In the genomic region with DNA sequence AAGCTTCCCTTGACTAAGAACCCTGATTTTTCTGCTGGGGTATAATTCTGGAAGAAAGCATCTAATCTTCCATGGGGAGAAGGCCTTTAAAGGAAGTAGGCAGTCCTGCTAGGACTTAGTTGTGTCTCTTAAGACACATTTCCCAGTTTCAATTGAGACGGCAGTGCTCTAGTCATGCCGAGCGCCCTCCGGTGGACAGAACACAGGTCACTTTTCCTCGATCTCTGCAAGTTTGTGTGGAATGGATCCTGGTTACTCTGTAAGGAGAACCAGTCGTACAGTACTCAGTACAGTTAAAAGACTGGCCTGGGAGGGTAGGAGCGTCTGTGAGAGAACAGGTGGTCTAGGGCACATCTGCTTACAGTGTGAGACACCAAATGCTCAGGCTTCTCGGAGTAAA, we compare ENCODE assay signal across 8 mouse cellular contexts. TPM values are rescaled to one million over a fixed set of nuclear protein-coding genes. Genes with fewer than 3 reads are reported as not detected.
A peak's percentile ranks its signal among the peaks of the same experiment; 100 is the strongest.
DNase-seq lines count a peak whose midpoint lies in the region; ATAC-seq and TF ChIP-seq lines count a peak whose summit lies in the region.

No protein-coding gene starts in this region.

- peak; percentile 48 for TF ChIP-seq RAD21 in MEL (IDR thresholded peaks at IDR 0.05; ENCODE audit: low read depth, low read length)

- TF ChIP-seq POLR2A in MEL (IDR thresholded peaks at IDR 0.05; ENCODE audit: control insufficient read depth in 1 of 2, insufficient read depth in 1 of 2, low read depth in 1 of 2, low read length in 2 of 2, poor library complexity in 1 of 2): no peak
- TF ChIP-seq POLR2A in bone marrow macrophage, adult 2 months (IDR thresholded peaks at IDR 0.05; ENCODE audit: borderline replicate concordance, low read depth, low read length): no peak
- TF ChIP-seq POLR2A in embryonic fibroblast, embryonic 13.5 days (IDR thresholded peaks at IDR 0.05; ENCODE audit: low read depth, low read length): no peak

- peak overlapping the region; percentile 94 for H3K4me2 ChIP-seq in heart, embryonic 11.5 days
- H3K4me2 ChIP-seq in kidney, embryonic 16.5 days (replicated peaks; ENCODE audit: low read depth, low read length): peak overlapping the region; percentile 90
- peak overlapping the region; percentile 90 for H3K4me2 ChIP-seq in liver, postnatal 0 days (ENCODE audit: low read depth, low read length)
- peak overlapping the region; percentile 79 for H3K4me2 ChIP-seq in neural tube, embryonic 14.5 days (ENCODE audit: low read depth, low read length)

- WGBS in heart, embryonic 11.5 days (ENCODE audit: insufficient replicate concordance): 26% methylated on average over 8 of the region's 8 CpGs
- 12% methylated on average over 8 of the region's 8 CpGs for WGBS in kidney, embryonic 16.5 days
- 15% methylated on average over 8 of the region's 8 CpGs for WGBS in liver, postnatal 0 days (ENCODE audit: insufficient replicate concordance)
- 22% methylated on average over 8 of the region's 8 CpGs for WGBS in neural tube, embryonic 14.5 days

- peak; percentile 64 to 79 (median 74) for TF ChIP-seq CTCF in MEL (IDR thresholded peaks at IDR 0.05 in 2 of 3, conservative IDR thresholded peaks at IDR 0.05 in 1 of 3; ENCODE audit: control insufficient read depth in 1 of 3, insufficient read depth in 1 of 3, low read depth in 2 of 3, low read length in 3 of 3, poor library complexity in 1 of 3, severe bottlenecking in 1 of 3)
- TF ChIP-seq CTCF in bone marrow macrophage, adult 2 months (IDR thresholded peaks at IDR 0.05; ENCODE audit: low read depth, low read length): peak; percentile 82
- peak; percentile 66; the same call in 1 of the 2 replicates for TF ChIP-seq CTCF in embryonic fibroblast, embryonic 13.5 days (IDR thresholded peaks at IDR 0.05; ENCODE audit: borderline replicate concordance, insufficient read depth, low read length)
- TF ChIP-seq CTCF in liver, postnatal 0 days (IDR thresholded peaks at IDR 0.05; ENCODE audit: low read depth): peak; percentile 82

- no peaks in the 10 kb centered on the region for H3K27me3 ChIP-seq in MEL (ENCODE audit: control insufficient read depth in 1 of 2, insufficient read depth in 2 of 2, low read length in 2 of 2)
- no peaks in the 10 kb centered on the region for H3K27me3 ChIP-seq in heart, embryonic 11.5 days (ENCODE audit: control insufficient read depth, insufficient read depth, low read length)
- no peaks in the 10 kb centered on the region for H3K27me3 ChIP-seq in kidney, embryonic 16.5 days (ENCODE audit: insufficient read depth, low read length)
- H3K27me3 ChIP-seq in liver, postnatal 0 days (ENCODE audit: insufficient read depth, low read length): no peaks in the 10 kb centered on the region
- no peaks in the 10 kb centered on the region; the same call in 1 of the 2 replicates for H3K27me3 ChIP-seq in neural tube, embryonic 14.5 days (ENCODE audit: control insufficient read depth, insufficient read depth, low read length)

- no peak overlapping the region for H3K9ac ChIP-seq in MEL (ENCODE audit: control insufficient read depth, low read depth, low read length, poor library complexity, severe bottlenecking)
- H3K9ac ChIP-seq in heart, embryonic 11.5 days (ENCODE audit: low read depth, low read length): no peak overlapping the region
- H3K9ac ChIP-seq in kidney, embryonic 16.5 days (replicated peaks; ENCODE audit: low read length): peak overlapping the region; percentile 56
- H3K9ac ChIP-seq in liver, postnatal 0 days (replicated peaks): peak overlapping the region; percentile 94
- H3K9ac ChIP-seq in neural tube, embryonic 14.5 days (replicated peaks; ENCODE audit: low read depth, low read length): no peak overlapping the region

- peaks cover 3 to 19% of the 10 kb centered on the region in 2 experiments for H3K4me1 ChIP-seq in MEL (ENCODE audit: control insufficient read depth in 1 of 2, insufficient read depth in 2 of 2, low read length in 2 of 2)
- H3K4me1 ChIP-seq in bone marrow macrophage, adult 2 months (ENCODE audit: control insufficient read depth, insufficient read depth, low read length): peaks cover 53% of the 10 kb centered on the region
- H3K4me1 ChIP-seq in embryonic fibroblast, embryonic 13.5 days (ENCODE audit: control insufficient read depth, insufficient read depth, low read length): peaks cover 17% of the 10 kb centered on the region
- H3K4me1 ChIP-seq in heart, embryonic 11.5 days (ENCODE audit: control insufficient read depth, insufficient read depth, low read length): peaks cover 39% of the 10 kb centered on the region
- H3K4me1 ChIP-seq in kidney, embryonic 16.5 days (ENCODE audit: insufficient read depth, low read length): peaks cover 59% of the 10 kb centered on the region
- peaks cover 54% of the 10 kb centered on the region for H3K4me1 ChIP-seq in liver, postnatal 0 days (ENCODE audit: insufficient read depth)
- H3K4me1 ChIP-seq in neural tube, embryonic 14.5 days (ENCODE audit: control insufficient read depth, insufficient read depth, low read length): peaks cover 37% of the 10 kb centered on the region

- no peak for TF ChIP-seq EP300 in MEL (IDR thresholded peaks at IDR 0.05; ENCODE audit: low read depth in 1 of 2, low read length in 2 of 2)
- TF ChIP-seq EP300 in liver, postnatal 0 days (IDR thresholded peaks at IDR 0.05; ENCODE audit: low read depth): no peak

- peaks cover 77% of the 10 kb centered on the region for H3K79me2 ChIP-seq in MEL (ENCODE audit: control insufficient read depth, insufficient read depth, low read length, poor library complexity)

- H3K36me3 ChIP-seq in MEL (ENCODE audit: control insufficient read depth in 1 of 2, insufficient read depth in 2 of 2, low read length in 2 of 2): peaks cover 18 to 28% of the 10 kb centered on the region in 2 experiments
- no peaks in the 10 kb centered on the region for H3K36me3 ChIP-seq in heart, embryonic 11.5 days (ENCODE audit: control insufficient read depth, insufficient read depth, low read length)
- no peaks in the 10 kb centered on the region for H3K36me3 ChIP-seq in kidney, embryonic 16.5 days (ENCODE audit: insufficient read depth, low read length)
- H3K36me3 ChIP-seq in liver, postnatal 0 days (replicated peaks; ENCODE audit: insufficient read depth, low read length): peaks cover 10% of the 10 kb centered on the region
- no peaks in the 10 kb centered on the region for H3K36me3 ChIP-seq in neural tube, embryonic 14.5 days (ENCODE audit: control insufficient read depth, insufficient read depth, low read length)

- DNase-seq in MEL (ENCODE audit: low read depth, low spot score): peak; percentile 71
- DNase-seq in liver, postnatal 0 days: peak; percentile 77

- H3K9me3 ChIP-seq in MEL (replicated peaks; ENCODE audit: insufficient read depth, low read length): no peaks in the 10 kb centered on the region
- no peaks in the 10 kb centered on the region for H3K9me3 ChIP-seq in heart, embryonic 11.5 days (replicated peaks; ENCODE audit: control insufficient read depth, low read length)
- no peaks in the 10 kb centered on the region for H3K9me3 ChIP-seq in kidney, embryonic 16.5 days (ENCODE audit: low read length)
- no peaks in the 10 kb centered on the region for H3K9me3 ChIP-seq in liver, postnatal 0 days (ENCODE audit: low read length)
- no peaks in the 10 kb centered on the region for H3K9me3 ChIP-seq in neural tube, embryonic 14.5 days (ENCODE audit: control insufficient read depth, low read length)

- H3K27ac ChIP-seq in MEL (ENCODE audit: control insufficient read depth, low read depth, low read length): no peak overlapping the region
- H3K27ac ChIP-seq in bone marrow macrophage, adult 2 months (ENCODE audit: insufficient read depth, low read depth, low read length): no peak overlapping the region
- H3K27ac ChIP-seq in embryonic fibroblast, embryonic 13.5 days (ENCODE audit: insufficient read depth, low read length): no peak overlapping the region
- H3K27ac ChIP-seq in heart, embryonic 11.5 days (ENCODE audit: low read depth, low read length): no peak overlapping the region
- H3K27ac ChIP-seq in kidney, embryonic 16.5 days (ENCODE audit: low read length): no peak overlapping the region
- H3K27ac ChIP-seq in liver, postnatal 0 days (ENCODE audit: low read depth): peak overlapping the region; percentile 96
- no peak overlapping the region for H3K27ac ChIP-seq in neural tube, embryonic 14.5 days (ENCODE audit: low read depth, low read length)

- ATAC-seq in heart, embryonic 11.5 days (replicated peaks; ENCODE audit: insufficient number of reproducible peaks, low FRiP score, low TSS enrichment): no peak
- no peak for ATAC-seq in kidney, embryonic 16.5 days (ENCODE audit: low FRiP score, low TSS enrichment)
- ATAC-seq in liver, postnatal 0 days: no peak
- no peak for ATAC-seq in neural tube, embryonic 14.5 days (ENCODE audit: low read depth)
- no peak for ATAC-seq in activated CD4-positive, CD25-positive, alpha-beta regulatory T cell, adult 4 months

- peak overlapping the region in 1 of 2 experiments; percentile 24; a peak in 1 of 4 replicates for H3K4me3 ChIP-seq in MEL (ENCODE audit: control insufficient read depth in 1 of 2, insufficient read depth in 1 of 2, low read depth in 2 of 2, low read length in 2 of 2)
- H3K4me3 ChIP-seq in bone marrow macrophage, adult 2 months (ENCODE audit: insufficient read depth, low read length): peak overlapping the region; percentile 42
- H3K4me3 ChIP-seq in embryonic fibroblast, embryonic 13.5 days (ENCODE audit: insufficient read depth, low read length): peak overlapping the region; percentile 37
- H3K4me3 ChIP-seq in heart, embryonic 11.5 days (ENCODE audit: low read depth, low read length): peak overlapping the region; percentile 93
- peak overlapping the region; percentile 96 for H3K4me3 ChIP-seq in kidney, embryonic 16.5 days (ENCODE audit: low read length)
- H3K4me3 ChIP-seq in liver, postnatal 0 days (ENCODE audit: low read depth, low read length): peak overlapping the region; percentile 94
- H3K4me3 ChIP-seq in neural tube, embryonic 14.5 days (ENCODE audit: low read depth, low read length): peak overlapping the region; percentile 84

TF ChIP-seq in MEL, 35 proteins besides CTCF, POLR2A, EP300 and RAD21 (continues in another document):
- peak; percentile 6; the same call in 1 of the 2 replicates for TF ChIP-seq SIN3A (IDR thresholded peaks at IDR 0.05; ENCODE audit: low read length)

RNA-seq across cellular contexts. Expression of a gene that starts 7.3 kb away (rescaled TPM):
- 269 and 302 TPM in 2 replicates for total RNA-seq in MEL (2012; rRNA removed)
- 100 to 1,000 TPM; 377 to 701 TPM for polyA plus RNA-seq in MEL (2012; ENCODE audit: insufficient read depth in 1 of 2, insufficient read length in 2 of 2, low read depth in 1 of 2, low replicate concordance in 2 of 2, missing spikeins in 1 of 2)
- polyA plus RNA-seq in bone marrow macrophage, adult 2 months (2012; ENCODE audit: insufficient read depth, insufficient read length, missing spikeins): 234 and 237 TPM in 2 replicates
- polyA plus RNA-seq in embryonic fibroblast, embryonic 13.5 days (2011; ENCODE audit: insufficient read length, low read depth, missing spikeins): 1,011 and 1,281 TPM in 2 replicates
- polyA plus RNA-seq in heart, embryonic 11.5 days (2014; fragmentation: Nextera tagmentation; extraction: Ambion mirVana): 433 and 469 TPM in 2 replicates
- polyA plus RNA-seq in kidney, embryonic 16.5 days (2015; fragmentation: Nextera tagmentation; extraction: Ambion mirVana): 639 and 663 TPM in 2 replicates
- polyA plus RNA-seq in liver, postnatal 0 days (2015; fragmentation: Nextera tagmentation; extraction: Ambion mirVana): 66.5 and 72.7 TPM in 2 replicates
- polyA plus RNA-seq in neural tube, embryonic 14.5 days (2014; fragmentation: Nextera tagmentation; extraction: Ambion mirVana): 338 and 436 TPM in 2 replicates
- 10 to 100 TPM; 72.8 to 83.1 TPM for polyA plus RNA-seq in activated CD4-positive, CD25-positive, alpha-beta regulatory T cell, adult 4 months (2017; shearing (Covaris generic))

Comparison
In these comparisons a context has a peak if more than half of its experiments do, and no peak if none do; other contexts are left out.
1. H3K9ac ChIP-seq: peak in kidney, embryonic 16.5 days (single experiment) and liver, postnatal 0 days (single experiment); none in MEL (single experiment), heart, embryonic 11.5 days (single experiment) and neural tube, embryonic 14.5 days (single experiment).
2. Peak in every context shown above with its lines, with median percentiles within 50 percentile points of each other: CTCF ChIP-seq and H3K4me2 ChIP-seq.